Mouse (Mus musculus): ENCODE measurements at regions not wholly inside any gene's neighbourhood (a gene's known extent, or its start where the extent isn't known, plus 50 kb on each side); places are given as distances from the start of the nearest gene placed in this dataset.

- Histone ChIP-seq H3K36me3 (ENCODE audit: control insufficient read depth, insufficient read depth) (no peaks in the 10 kb centered on the region), H3K79me2 (ENCODE audit: control insufficient read depth, insufficient read depth) (no peaks in the 10 kb centered on the region), H3K79me3 (ENCODE audit: low read depth) (no peaks in the 10 kb centered on the region), H3K4me3 (ENCODE audit: insufficient read depth, poor library complexity, severe bottlenecking) (no peak overlapping the region), H3K27me3 (ENCODE audit: control insufficient read depth, insufficient read depth, insufficient read length) (no peaks in the 10 kb centered on the region), H3ac (ENCODE audit: control insufficient read depth, insufficient read length, low read depth) (no peak overlapping the region)
- no peak for TF ChIP-seq MYOD1 (IDR thresholded peaks at IDR 0.05; ENCODE audit: control insufficient read depth, insufficient read length, low read depth)
- no peak for TF ChIP-seq CTCF (IDR thresholded peaks at IDR 0.05; ENCODE audit: control insufficient read depth, insufficient read depth, insufficient read length)
- TF ChIP-seq MAX (IDR thresholded peaks at IDR 0.05), result no peak
Observed at GRCm38 (mm10) chr1:151263372-151263771, 53.4 kb downstream of the Gm47996 start.

GRCm38 (mm10) chr1:151263830-151264229 lies 53.9 kb downstream of the Gm47996 start:
- TF ChIP-seq USF1 (IDR thresholded peaks at IDR 0.05; ENCODE audit: low read depth), result no peak
- no peak for TF ChIP-seq MYOG (IDR thresholded peaks at IDR 0.05; ENCODE audit: control insufficient read depth, extremely low read depth, insufficient read length)
- no peak for TF ChIP-seq MAX (IDR thresholded peaks at IDR 0.05)
- no peak for TF ChIP-seq FOSL1 (IDR thresholded peaks at IDR 0.05; ENCODE audit: insufficient read depth, low read length, poor library complexity, severe bottlenecking)
- no peak for TF ChIP-seq CTCF (IDR thresholded peaks at IDR 0.05; ENCODE audit: control insufficient read depth, insufficient read depth, insufficient read length)
- TF ChIP-seq CEBPB (IDR thresholded peaks at IDR 0.05; ENCODE audit: low read depth), result no peak
- no peak for TF ChIP-seq MYOD1 (IDR thresholded peaks at IDR 0.05; ENCODE audit: control insufficient read depth, insufficient read length, low read depth)
- H3K79me2 ChIP-seq (ENCODE audit: control insufficient read depth, insufficient read depth), result no peaks in the 10 kb centered on the region
- H3ac ChIP-seq (ENCODE audit: control insufficient read depth, insufficient read length, low read depth), result no peak overlapping the region

GRCm38 (mm10) chr1:151264789-151265188 lies 54.9 kb downstream of the Gm47996 start:
- H3K27me3 ChIP-seq (ENCODE audit: control insufficient read depth, insufficient read depth, insufficient read length), result no peaks in the 10 kb centered on the region

More at GRCm38 (mm10) chr1:151263830-151264229, 53.9 kb downstream of the Gm47996 start:
- Histone ChIP-seq H3K36me3 (ENCODE audit: control insufficient read depth, insufficient read depth) (no peaks in the 10 kb centered on the region), H3K4me3 (ENCODE audit: insufficient read depth, poor library complexity, severe bottlenecking) (no peak overlapping the region), H3K79me3 (ENCODE audit: low read depth) (no peaks in the 10 kb centered on the region), H3K27me3 (ENCODE audit: control insufficient read depth, insufficient read depth, insufficient read length) (no peaks in the 10 kb centered on the region)

GRCm38 (mm10) chr1:151265590-151265989 lies 55.7 kb downstream of the Gm47996 start:
- Histone ChIP-seq H3K4me3 (ENCODE audit: insufficient read depth, poor library complexity, severe bottlenecking) (no peak overlapping the region), H3K79me2 (ENCODE audit: control insufficient read depth, insufficient read depth) (no peaks in the 10 kb centered on the region), H3ac (ENCODE audit: control insufficient read depth, insufficient read length, low read depth) (no peak overlapping the region), H3K36me3 (ENCODE audit: control insufficient read depth, insufficient read depth) (no peaks in the 10 kb centered on the region), H3K79me3 (ENCODE audit: low read depth) (no peaks in the 10 kb centered on the region), H3K27me3 (ENCODE audit: control insufficient read depth, insufficient read depth, insufficient read length) (no peaks in the 10 kb centered on the region)
- no peak for TF ChIP-seq MYOD1 (IDR thresholded peaks at IDR 0.05; ENCODE audit: control insufficient read depth, insufficient read length, low read depth)
- no peak for TF ChIP-seq USF1 (IDR thresholded peaks at IDR 0.05; ENCODE audit: low read depth)
- TF ChIP-seq CTCF (IDR thresholded peaks at IDR 0.05; ENCODE audit: control insufficient read depth, insufficient read depth, insufficient read length), result no peak
- TF ChIP-seq FOSL1 (IDR thresholded peaks at IDR 0.05; ENCODE audit: insufficient read depth, low read length, poor library complexity, severe bottlenecking), result no peak
- TF ChIP-seq CEBPB (IDR thresholded peaks at IDR 0.05; ENCODE audit: low read depth), result no peak
- no peak for TF ChIP-seq MAX (IDR thresholded peaks at IDR 0.05)
- TF ChIP-seq MYOG (IDR thresholded peaks at IDR 0.05; ENCODE audit: control insufficient read depth, extremely low read depth, insufficient read length), result no peak

More at GRCm38 (mm10) chr1:151264789-151265188, 54.9 kb downstream of the Gm47996 start:
- Histone ChIP-seq H3K4me3 (ENCODE audit: insufficient read depth, poor library complexity, severe bottlenecking) (no peak overlapping the region), H3K36me3 (ENCODE audit: control insufficient read depth, insufficient read depth) (no peaks in the 10 kb centered on the region), H3K79me3 (ENCODE audit: low read depth) (no peaks in the 10 kb centered on the region), H3ac (ENCODE audit: control insufficient read depth, insufficient read length, low read depth) (no peak overlapping the region), H3K79me2 (ENCODE audit: control insufficient read depth, insufficient read depth) (no peaks in the 10 kb centered on the region)
- no peak for TF ChIP-seq CEBPB (IDR thresholded peaks at IDR 0.05; ENCODE audit: low read depth)
- no peak for TF ChIP-seq MYOD1 (IDR thresholded peaks at IDR 0.05; ENCODE audit: control insufficient read depth, insufficient read length, low read depth)
- no peak for TF ChIP-seq USF1 (IDR thresholded peaks at IDR 0.05; ENCODE audit: low read depth)
- no peak for TF ChIP-seq MYOG (IDR thresholded peaks at IDR 0.05; ENCODE audit: control insufficient read depth, extremely low read depth, insufficient read length)
- TF ChIP-seq FOSL1 (IDR thresholded peaks at IDR 0.05; ENCODE audit: insufficient read depth, low read length, poor library complexity, severe bottlenecking), result no peak
- no peak for TF ChIP-seq CTCF (IDR thresholded peaks at IDR 0.05; ENCODE audit: control insufficient read depth, insufficient read depth, insufficient read length)
- peak; percentile 75 for TF ChIP-seq MAX (IDR thresholded peaks at IDR 0.05)

- Histone ChIP-seq H3K79me2 (ENCODE audit: control insufficient read depth, insufficient read depth) (no peaks in the 10 kb centered on the region), H3K27me3 (ENCODE audit: control insufficient read depth, insufficient read depth, insufficient read length) (no peaks in the 10 kb centered on the region), H3K36me3 (ENCODE audit: control insufficient read depth, insufficient read depth) (no peaks in the 10 kb centered on the region), H3K4me3 (ENCODE audit: insufficient read depth, poor library complexity, severe bottlenecking) (no peak overlapping the region), H3K79me3 (ENCODE audit: low read depth) (no peaks in the 10 kb centered on the region), H3ac (ENCODE audit: control insufficient read depth, insufficient read length, low read depth) (no peak overlapping the region)
- no peak for TF ChIP-seq MYOD1 (IDR thresholded peaks at IDR 0.05; ENCODE audit: control insufficient read depth, insufficient read length, low read depth)
- TF ChIP-seq FOSL1 (IDR thresholded peaks at IDR 0.05; ENCODE audit: insufficient read depth, low read length, poor library complexity, severe bottlenecking), result no peak
- TF ChIP-seq USF1 (IDR thresholded peaks at IDR 0.05; ENCODE audit: low read depth), result no peak
- no peak for TF ChIP-seq CTCF (IDR thresholded peaks at IDR 0.05; ENCODE audit: control insufficient read depth, insufficient read depth, insufficient read length)
- no peak for TF ChIP-seq CEBPB (IDR thresholded peaks at IDR 0.05; ENCODE audit: low read depth)
- TF ChIP-seq MAX (IDR thresholded peaks at IDR 0.05), result no peak
- no peak for TF ChIP-seq MYOG (IDR thresholded peaks at IDR 0.05; ENCODE audit: control insufficient read depth, extremely low read depth, insufficient read length)
Observed at GRCm38 (mm10) chr1:151266703-151267102, 56.8 kb downstream of the Gm47996 start.

GRCm38 (mm10) chr1:151270691-151271090 lies 60.8 kb downstream of the Gm47996 start:
- Histone ChIP-seq H3K27me3 (ENCODE audit: control insufficient read depth, insufficient read depth, insufficient read length) (no peaks in the 10 kb centered on the region), H3K79me3 (ENCODE audit: low read depth) (no peaks in the 10 kb centered on the region), H3ac (ENCODE audit: control insufficient read depth, insufficient read length, low read depth) (no peak overlapping the region), H3K79me2 (ENCODE audit: control insufficient read depth, insufficient read depth) (no peaks in the 10 kb centered on the region), H3K4me3 (ENCODE audit: insufficient read depth, poor library complexity, severe bottlenecking) (no peak overlapping the region), H3K36me3 (ENCODE audit: control insufficient read depth, insufficient read depth) (no peaks in the 10 kb centered on the region)
- TF ChIP-seq MAX (IDR thresholded peaks at IDR 0.05) (no peak), MYOG (IDR thresholded peaks at IDR 0.05; ENCODE audit: control insufficient read depth, extremely low read depth, insufficient read length) (no peak), USF1 (IDR thresholded peaks at IDR 0.05; ENCODE audit: low read depth) (no peak), CTCF (IDR thresholded peaks at IDR 0.05; ENCODE audit: control insufficient read depth, insufficient read depth, insufficient read length) (no peak), CEBPB (IDR thresholded peaks at IDR 0.05; ENCODE audit: low read depth) (no peak), FOSL1 (IDR thresholded peaks at IDR 0.05; ENCODE audit: insufficient read depth, low read length, poor library complexity, severe bottlenecking) (no peak), MYOD1 (IDR thresholded peaks at IDR 0.05; ENCODE audit: control insufficient read depth, insufficient read length, low read depth) (no peak)

All from C2C12 (cell line).